Mouse (Mus musculus): ENCODE measurements at regions not wholly inside any gene's neighbourhood (a gene's known extent, or its start where the extent isn't known, plus 50 kb on each side); places are given as distances from the start of the nearest gene placed in this dataset.

DNA sequence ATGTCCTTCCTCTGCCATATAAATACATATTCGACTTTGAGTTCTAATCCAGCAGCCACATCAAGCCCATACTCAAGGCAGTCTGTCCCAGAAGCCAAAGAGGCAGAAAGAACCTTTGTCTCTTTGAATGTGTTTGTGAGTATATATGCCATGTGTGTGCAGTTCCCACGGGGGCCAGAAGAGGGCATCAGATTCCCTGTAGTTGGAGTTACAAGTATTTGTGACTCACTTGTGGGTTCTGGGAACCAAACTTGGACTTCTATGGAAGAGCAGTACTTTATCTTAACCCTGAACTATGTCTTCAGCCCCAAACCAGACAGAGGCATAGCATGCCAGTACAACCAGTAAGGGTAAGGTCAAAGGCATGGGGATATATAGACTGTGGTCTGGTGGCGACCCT lies 165.6 kb upstream of the Sp4 start:
- TF ChIP-seq CTCF (IDR thresholded peaks at IDR 0.05; ENCODE audit: control insufficient read depth, insufficient read depth, insufficient replicate concordance, low read depth, low read length): no peak; the same call in 1 of the 2 replicates
- no peak for TF ChIP-seq POLR2A (IDR thresholded peaks at IDR 0.05; ENCODE audit: control insufficient read depth, low read depth, low read length)

Data from testis, adult 2 months (tissue).